Mouse (Mus musculus) frontal cortex, postnatal 36 days (tissue): ENCODE measurements at regions not wholly inside any gene's neighbourhood (a gene's known extent, or its start where the extent isn't known, plus 50 kb on each side); places are given as distances from the start of the nearest gene placed in this dataset.

ENCODE experiments used
- DNase-seq, 2 experiments: peaks; one replicate each; pipeline ENCODE4 v3.0.0; 2022; ENCODE audit warnings: low spot score in 2 of 2

DNA sequence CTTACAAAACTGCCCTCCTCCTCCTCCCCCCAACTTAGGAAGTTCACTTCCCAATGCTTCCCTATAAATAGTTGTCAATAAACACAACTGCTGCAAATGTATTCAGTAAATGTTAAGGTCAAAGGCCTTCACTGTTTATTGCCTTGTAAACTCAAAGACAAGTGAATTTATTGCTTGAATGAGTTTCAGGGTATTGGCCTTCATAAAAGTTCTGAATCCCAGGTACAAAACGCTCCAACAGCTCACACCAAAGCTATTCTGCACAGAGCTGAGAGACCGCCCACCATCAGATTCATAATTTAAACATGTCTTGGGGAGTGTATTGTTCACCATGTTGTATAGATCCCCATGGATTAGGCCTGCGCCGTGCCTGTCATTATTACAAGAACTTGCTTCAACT, 53.9 kb upstream of the Cdkn3 start:
- no peak for DNase-seq

DNA sequence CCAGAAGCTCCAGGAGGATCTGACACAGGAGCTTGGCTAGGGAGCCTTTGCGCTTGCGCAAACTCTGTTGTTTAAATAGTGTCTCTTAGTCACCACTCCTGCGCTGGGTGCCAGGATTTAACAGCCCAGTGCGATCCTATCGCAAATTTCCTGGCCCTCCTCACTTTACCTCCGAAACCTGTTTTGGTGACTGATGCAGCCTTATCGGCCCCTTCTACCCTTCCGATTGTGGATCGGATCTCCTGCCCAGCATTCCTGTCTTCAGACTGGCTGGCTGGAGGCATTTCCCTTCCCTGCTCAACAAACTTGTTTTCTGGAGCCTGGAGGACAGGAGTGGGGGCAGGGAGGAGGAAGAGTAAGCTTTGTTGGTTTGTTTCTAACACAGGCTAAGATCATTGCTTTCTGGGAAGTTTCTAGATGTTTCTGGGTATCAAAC, 56.0 kb upstream of the Cdkn3 start:
- DNase-seq, result no peak

DNA sequence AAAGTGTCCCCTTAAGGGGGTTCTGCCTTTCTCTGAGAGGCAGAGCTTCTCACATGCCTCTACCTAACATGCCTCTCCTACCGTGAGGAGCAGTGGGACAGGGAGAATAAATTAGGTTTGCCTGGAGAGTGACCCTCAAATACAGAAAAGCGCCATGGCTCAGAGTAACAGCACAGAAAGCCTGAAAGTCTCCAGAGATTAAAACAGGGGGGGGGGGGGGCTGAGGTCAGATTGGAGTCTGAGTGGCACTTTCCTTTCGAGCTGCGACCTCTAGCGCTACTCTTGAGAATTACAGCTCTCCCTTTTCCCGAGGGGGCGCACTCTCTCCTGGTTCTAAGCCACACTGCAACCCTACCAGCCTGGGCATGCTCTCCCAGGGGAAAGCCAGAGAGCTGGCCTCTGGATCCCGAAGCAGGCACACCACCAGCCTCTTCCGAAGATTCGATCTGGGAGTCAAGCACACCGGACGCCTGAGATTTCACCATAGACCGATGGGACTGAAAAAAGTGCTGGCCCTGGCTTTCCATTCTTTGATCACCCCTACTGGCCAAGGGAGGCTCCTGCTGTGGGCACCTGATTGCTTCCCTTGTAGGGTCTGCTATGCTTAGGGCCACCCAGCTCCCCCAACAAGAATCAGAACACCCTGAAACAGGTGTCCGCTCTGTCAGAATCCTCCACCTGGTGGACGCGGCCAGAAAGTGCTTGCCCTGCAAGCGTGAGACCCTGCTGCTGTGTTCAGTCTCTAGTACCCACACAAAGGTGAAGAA, 57.5 kb upstream of the Cdkn3 start:
- peak; percentile 33 to 44 for DNase-seq

DNA sequence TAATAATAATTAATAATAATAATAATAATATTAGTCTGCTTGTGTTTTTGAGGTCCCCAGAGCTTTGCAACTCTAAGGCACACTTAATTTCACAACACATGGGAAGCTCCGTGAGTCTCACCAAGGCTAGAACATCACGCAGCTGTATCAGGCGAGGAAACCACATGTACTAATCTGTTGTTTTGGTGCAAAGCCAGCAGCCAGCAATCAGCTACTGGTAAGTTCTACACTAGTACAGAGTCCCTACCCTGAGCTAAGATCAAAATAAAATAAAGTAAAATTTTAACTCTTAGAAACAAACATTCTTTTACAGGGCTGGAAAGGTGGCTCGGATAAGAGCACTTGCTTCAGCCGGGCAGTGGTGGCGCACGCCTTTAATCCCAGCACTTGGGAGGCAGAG, 67.8 kb upstream of the Cdkn3 start:
- no peak for DNase-seq

- no peak for DNase-seq
Measured at GRCm38 (mm10) chr14:46692067-46692466, 68.3 kb upstream of the Cdkn3 start.

DNA sequence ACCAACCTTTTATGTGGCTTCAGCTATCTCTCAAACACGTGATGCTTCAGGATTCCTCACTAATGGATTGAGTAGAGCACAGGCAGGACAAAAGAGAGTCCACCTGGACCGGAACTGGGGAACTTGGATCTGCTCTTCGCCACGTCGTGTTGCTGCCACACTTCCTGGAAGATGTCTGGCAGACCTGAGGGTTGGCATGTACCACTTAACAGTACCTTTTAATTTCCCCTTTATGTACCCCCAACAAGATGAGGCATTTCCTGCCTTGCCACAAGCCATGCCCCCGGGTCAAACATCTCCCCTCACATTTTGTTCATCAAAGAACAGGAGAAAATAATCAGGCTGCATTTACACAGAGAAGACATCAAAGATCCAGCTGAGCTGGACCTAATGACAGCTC, 77.6 kb upstream of the Cdkn3 start:
- DNase-seq, result no peak

- DNase-seq, result no peak
Measured at GRCm38 (mm10) chr14:46678935-46679334, 81.4 kb upstream of the Cdkn3 start.

GRCm38 (mm10) chr14:46671482-46672225, 88.7 kb upstream of the Cdkn3 start:
- no peak for DNase-seq

- DNase-seq, result no peak
Measured at GRCm38 (mm10) chr14:46671062-46671461, 89.3 kb upstream of the Cdkn3 start.

DNA sequence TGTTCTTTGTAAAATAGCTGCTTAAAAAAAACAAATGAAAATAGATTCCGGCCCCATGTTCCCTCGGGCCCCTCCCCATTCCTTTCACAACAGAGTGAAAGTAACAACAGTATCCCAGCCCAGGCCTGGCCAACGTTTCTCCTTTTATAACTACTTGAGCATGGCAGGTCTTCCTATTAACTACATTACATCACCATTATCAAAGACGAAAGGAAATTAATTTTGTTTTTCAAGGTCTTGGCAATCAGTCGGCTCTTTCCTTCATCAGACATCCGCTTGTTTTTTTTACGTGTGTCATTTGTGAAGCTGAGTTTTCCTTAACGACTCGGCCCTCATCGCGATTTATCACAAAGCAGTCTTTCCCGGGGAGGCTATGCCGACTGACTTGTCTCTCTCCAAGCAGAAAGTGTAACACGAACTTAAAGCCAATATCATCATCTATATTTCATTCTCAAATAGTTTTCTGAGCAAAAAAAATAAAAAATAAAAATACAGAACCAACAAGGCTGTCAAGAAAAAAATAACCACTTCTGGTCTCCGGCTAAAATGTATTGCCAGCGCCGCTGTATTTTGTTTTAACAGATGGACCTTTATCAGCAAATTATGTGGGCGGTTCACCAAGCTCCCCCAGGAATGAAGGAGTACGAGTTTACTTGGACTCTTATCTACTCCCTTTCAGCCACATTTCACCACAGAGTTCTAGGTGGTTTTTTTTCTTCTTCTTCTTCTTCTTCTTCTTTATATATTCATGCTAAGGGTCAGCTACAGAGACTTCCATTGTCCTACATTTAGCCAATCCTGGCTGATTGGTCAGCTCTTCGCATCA, 89.9 kb upstream of the Cdkn3 start:
- no peak for DNase-seq

GRCm38 (mm10) chr14:46668275-46668674, 92.1 kb upstream of the Cdkn3 start:
- DNase-seq, result no peak

DNA sequence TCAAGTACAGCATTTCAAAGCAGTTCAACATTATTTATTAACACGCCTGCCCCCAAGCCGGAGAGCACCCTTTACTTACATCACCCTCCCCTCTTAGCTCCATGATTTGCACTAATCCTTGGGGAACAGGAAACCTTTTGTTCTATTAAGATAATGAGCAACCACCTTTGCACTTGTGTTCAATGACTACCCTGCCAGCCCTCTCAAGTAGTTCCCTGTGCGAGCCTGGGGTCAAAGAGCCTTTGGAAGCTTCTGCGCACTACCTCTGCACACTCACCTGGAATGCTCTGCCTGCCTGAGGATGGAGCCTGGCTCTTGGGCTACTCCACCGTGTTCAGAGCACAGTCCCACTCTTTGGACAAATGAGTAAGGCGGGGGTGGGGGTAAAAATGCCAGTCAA, 96.0 kb upstream of the Cdkn3 start:
- no peak for DNase-seq

- no peak for DNase-seq
Measured at GRCm38 (mm10) chr14:46663529-46663928, 96.8 kb upstream of the Cdkn3 start.

DNA sequence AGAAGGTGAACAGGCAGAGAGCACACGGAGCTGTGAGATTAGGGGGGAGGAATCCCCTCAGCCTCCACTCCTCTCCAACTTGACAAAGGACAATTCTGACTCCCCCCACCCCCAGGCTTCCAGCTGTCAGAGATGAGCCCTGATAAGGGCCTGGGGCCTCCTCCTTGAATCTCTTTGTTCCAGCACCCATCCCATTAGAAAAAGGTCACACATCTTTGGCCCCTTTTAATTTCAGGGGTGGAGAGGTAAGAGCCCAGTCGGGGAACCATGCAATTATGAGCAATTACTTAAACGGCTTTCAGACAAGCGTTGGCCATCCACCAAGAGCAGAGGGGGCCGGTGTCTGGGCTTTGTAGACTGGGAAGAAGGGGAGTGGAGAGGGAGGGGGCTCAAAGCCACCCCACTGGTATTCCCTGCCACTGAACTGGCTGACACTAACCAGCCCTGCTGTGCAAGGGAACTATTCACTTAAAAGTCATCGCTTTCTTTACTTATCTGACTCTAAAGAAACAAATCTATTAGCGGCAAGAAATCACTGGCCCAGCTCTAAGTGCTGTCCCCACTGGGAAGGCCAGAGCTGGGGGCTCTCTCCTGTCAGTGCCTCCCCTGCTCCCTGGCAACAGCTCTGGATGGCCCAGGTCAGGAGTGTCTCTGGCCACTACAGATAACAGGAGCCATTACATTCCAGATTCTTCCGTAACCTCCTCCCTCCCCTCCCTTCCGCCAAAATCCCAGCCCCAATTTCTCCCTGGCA, 98.4 kb upstream of the Cdkn3 start:
- no peak for DNase-seq

GRCm38 (mm10) chr14:46661118-46661791, 99.1 kb upstream of the Cdkn3 start:
- DNase-seq, result no peak

DNA sequence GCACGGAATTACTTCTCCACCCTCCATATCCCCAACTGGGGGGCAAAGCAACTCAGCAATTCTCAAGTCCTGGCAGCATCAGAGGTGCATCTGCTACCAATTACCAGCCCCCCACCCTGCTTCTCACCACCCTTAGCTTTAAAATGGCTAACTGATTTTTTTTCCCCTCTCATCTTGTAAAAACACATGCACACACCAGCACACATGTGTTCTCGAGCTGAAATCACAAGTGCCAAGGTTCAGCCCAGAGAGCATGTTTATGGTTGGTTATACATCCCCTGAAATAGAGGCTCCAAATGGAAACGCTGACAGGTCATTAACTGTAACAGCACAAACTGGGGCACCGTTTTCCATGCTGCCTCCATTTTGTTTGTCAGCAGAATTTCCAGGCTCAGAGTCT, 101.0 kb upstream of the Cdkn3 start:
- no peak for DNase-seq

DNA sequence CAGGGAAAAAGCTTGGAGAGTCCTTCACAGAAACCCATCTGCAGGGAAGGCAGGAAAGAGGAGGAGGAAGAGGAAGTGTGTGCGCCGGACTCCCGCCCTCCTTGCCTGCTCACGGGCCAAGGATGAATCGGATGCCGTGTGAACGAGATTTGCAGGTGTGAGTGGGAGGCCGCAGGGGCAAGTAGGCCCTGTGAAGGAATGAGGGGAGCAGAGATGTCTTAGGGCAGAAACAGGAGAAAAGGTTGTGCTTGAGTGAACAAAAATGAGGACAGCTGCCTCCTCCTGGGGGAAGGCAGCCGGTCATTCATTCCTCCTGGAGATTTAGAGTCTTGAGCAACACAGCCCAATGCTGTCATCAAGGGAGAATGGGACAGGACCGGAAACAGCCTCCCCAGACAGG, 104.1 kb upstream of the Cdkn3 start:
- no peak for DNase-seq

- DNase-seq, result no peak
Measured at GRCm38 (mm10) chr14:46647319-46647974, 112.9 kb upstream of the Cdkn3 start.

GRCm38 (mm10) chr14:46646673-46647318, 113.5 kb upstream of the Cdkn3 start:
- no peak for DNase-seq
